Mouse (Mus musculus) E14TG2a.4 (cell line): ENCODE results near the gene Sufu.

Source experiments
- CTCF ChIP-seq: conservative IDR thresholded peaks from 2 replicates; pipeline ENCODE4 v1.5.1; 2014; ENCODE audit warnings: low read length
- NANOG ChIP-seq: IDR thresholded peaks from 2 replicates; pipeline ENCODE4 v1.6.1; 2014; ENCODE audit warnings: borderline replicate concordance, low read length, mixed read lengths
- POU5F1 ChIP-seq: IDR thresholded peaks from 2 replicates; pipeline ENCODE4 v1.6.1; 2014; ENCODE audit warnings: low read length, borderline replicate concordance

GRCm38 (mm10) chr19:46347936-46348668, 48.6 kb upstream of the Sufu start:
- TF ChIP-seq CTCF, result no peak
- no peak for TF ChIP-seq POU5F1
- no peak for TF ChIP-seq NANOG
